Mouse (Mus musculus) embryonic facial prominence, embryonic 12.5 days (tissue): ENCODE measurements around the gene Llgl2. TPM values are rescaled to one million over a fixed set of nuclear protein-coding genes. Genes with fewer than 3 reads are reported as not detected.
A peak's percentile ranks its signal among the peaks of the same experiment; 100 is the strongest.

Source experiments
- ATAC-seq: fragments of 200-750 bp; cut with Nextera tagmentation; 2 replicates; pipeline ENCODE4 v1.8.0; 2017; ENCODE audit not compliant: insufficient number of reproducible peaks, insufficient read depth, low FRiP score, low TSS enrichment
- H3K27ac ChIP-seq: fragments of 300-500 bp; sonication (generic); 2 replicates; pipeline ENCODE4 v1.5.1; 2016; ENCODE audit warnings: mild to moderate bottlenecking
- H3K27me3 ChIP-seq: fragments of 300-500 bp; sonication (generic); 2 replicates; pipeline ENCODE4 v1.6.1; 2016; ENCODE audit warnings: mild to moderate bottlenecking, moderate library complexity
- H3K36me3 ChIP-seq: fragments of 300-500 bp; sonication (generic); 2 replicates; pipeline ENCODE4 v1.6.1; 2016; ENCODE audit warnings: mild to moderate bottlenecking
- H3K4me1 ChIP-seq: fragments of 300-500 bp; sonication (generic); 2 replicates; pipeline ENCODE4 v1.6.1; 2016
- H3K4me2 ChIP-seq: fragments of 300-500 bp; sonication (generic); replicated peaks from 2 replicates; pipeline ENCODE4 v1.6.1; 2016; ENCODE audit warnings: mild to moderate bottlenecking, moderate library complexity
- H3K4me3 ChIP-seq: fragments of 300-500 bp; sonication (generic); 2 replicates; pipeline ENCODE4 v1.5.1; 2016; ENCODE audit warnings: mild to moderate bottlenecking
- H3K9ac ChIP-seq: fragments of 300-500 bp; sonication (generic); 2 replicates; pipeline ENCODE4 v1.6.1; 2016; ENCODE audit warnings: mild to moderate bottlenecking, moderate library complexity
- H3K9me3 ChIP-seq: fragments of 300-500 bp; sonication (generic); 2 replicates; pipeline ENCODE4 v1.6.1; 2016; ENCODE audit warnings: mild to moderate bottlenecking, moderate library complexity
- WGBS: fragments of 180-500 bp; shearing (Covaris S2); methylation state at CpG from one replicate; pipeline ENCODE4 v1.1.7; 2016; 5-methylcytosine and 5-hydroxymethylcytosine counted together
- polyA plus RNA-seq: library from polyadenylated mRNA; unstranded; fragments of >200 nt; fragmentation: Nextera tagmentation; extraction: Ambion mirVana; gene quantifications from 2 replicates; pipeline ENCODE4 v1.2.1, GENCODE M21; 2016

Gene Llgl2
- polyA plus RNA-seq, 1 experiment from 2014 or later = 8.8 TPM

- WGBS = 80% methylated on average over 14 of the region's 14 CpGs
- Histone ChIP-seq H3K4me2 (peak overlapping the region; percentile 91), H3K9me3 (no peaks in the 10 kb centered on the region), H3K9ac (0 out of 2 replicates have a peak overlapping the region, but pooled peaks have one; percentile 24), H3K4me1 (peaks cover 61% of the 10 kb centered on the region), H3K27me3 (no peaks in the 10 kb centered on the region), H3K4me3 (0 out of 2 replicates have a peak overlapping the region, but pooled peaks have one; percentile 8), H3K27ac (no peak overlapping the region), H3K36me3 (peaks cover 36% of the 10 kb centered on the region)
- no peak for ATAC-seq
Measured at GRCm38 (mm10) chr11:115810377-115810776, 13.5 kb upstream of the Llgl2 start.

- Histone ChIP-seq H3K36me3 (peaks cover 29% of the 10 kb centered on the region), H3K4me1 (peaks cover 66% of the 10 kb centered on the region), H3K4me2 (peak overlapping the region; percentile 91), H3K27ac (no peak overlapping the region), H3K9ac (peak overlapping the region; percentile 90), H3K4me3 (peak overlapping the region; percentile 97), H3K9me3 (no peaks in the 10 kb centered on the region), H3K27me3 (no peaks in the 10 kb centered on the region)
- WGBS = 82% methylated on average over 20 of the region's 20 CpGs
- no peak for ATAC-seq
Measured at GRCm38 (mm10) chr11:115811381-115812093, 12.3 kb upstream of the Llgl2 start.

- Histone ChIP-seq H3K27me3 (no peaks in the 10 kb centered on the region), H3K27ac (no peak overlapping the region), H3K4me3 (peak overlapping the region; percentile 97), H3K36me3 (peaks cover 23% of the 10 kb centered on the region), H3K9ac (peak overlapping the region; percentile 90), H3K9me3 (no peaks in the 10 kb centered on the region), H3K4me2 (peak overlapping the region; percentile 91), H3K4me1 (peaks cover 66% of the 10 kb centered on the region)
- WGBS = 39% methylated on average over 7 of the region's 7 CpGs
- ATAC-seq = no peak
Measured at GRCm38 (mm10) chr11:115812095-115812494, 11.8 kb upstream of the Llgl2 start.

DNA sequence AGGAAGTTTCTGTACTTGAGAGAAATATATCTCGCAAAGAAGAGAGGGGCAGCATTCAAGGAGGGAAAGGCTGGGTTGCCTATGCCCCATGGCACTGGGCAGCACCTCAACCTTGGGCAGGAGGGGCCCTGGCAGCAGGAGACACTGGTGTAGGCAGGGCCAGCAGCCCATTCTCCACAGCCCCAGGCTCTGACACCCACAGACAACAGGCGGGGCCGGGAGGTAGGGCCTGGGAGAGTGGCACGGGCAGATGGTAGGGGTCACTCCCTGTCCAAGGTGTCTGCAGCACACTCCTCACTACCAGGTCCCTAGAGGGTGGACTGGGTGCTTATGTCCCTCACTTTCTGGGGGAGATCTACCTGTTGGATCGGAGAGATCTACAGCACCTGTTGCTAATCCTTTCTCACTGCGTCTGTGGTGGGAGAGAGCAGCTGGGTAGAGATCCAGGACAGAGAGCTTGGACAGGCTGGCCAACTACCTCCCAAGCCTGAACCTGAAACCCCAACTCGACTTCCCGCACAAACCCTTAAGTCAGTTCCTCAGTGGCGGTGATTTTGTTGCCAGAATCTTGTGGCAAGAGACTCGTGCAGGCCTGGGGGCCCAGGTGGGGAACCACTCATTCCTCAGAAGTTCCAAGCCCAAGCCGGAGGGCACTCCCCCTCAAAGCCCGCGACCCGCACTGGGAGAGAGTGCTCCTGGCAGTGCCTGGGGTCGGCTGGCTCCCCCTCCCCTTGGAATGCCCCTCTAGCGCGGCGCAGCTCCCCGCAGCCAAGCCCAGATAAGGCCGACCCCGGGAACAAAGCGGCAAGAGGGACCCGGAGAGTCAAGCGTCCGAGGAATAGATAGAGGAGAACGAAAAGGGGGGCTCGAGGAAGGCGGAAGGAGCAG lies 11.1 kb upstream of the Llgl2 start:
- Histone ChIP-seq H3K36me3 (peaks cover 21% of the 10 kb centered on the region), H3K4me1 (peaks cover 60% of the 10 kb centered on the region), H3K27ac (peak overlapping the region; percentile 78), H3K4me3 (peak overlapping the region; percentile 97), H3K27me3 (no peaks in the 10 kb centered on the region), H3K9ac (peak overlapping the region; percentile 90), H3K9me3 (no peaks in the 10 kb centered on the region), H3K4me2 (peak overlapping the region; percentile 91)
- WGBS = 3% methylated on average over 28 of the region's 28 CpGs
- no peak for ATAC-seq

DNA sequence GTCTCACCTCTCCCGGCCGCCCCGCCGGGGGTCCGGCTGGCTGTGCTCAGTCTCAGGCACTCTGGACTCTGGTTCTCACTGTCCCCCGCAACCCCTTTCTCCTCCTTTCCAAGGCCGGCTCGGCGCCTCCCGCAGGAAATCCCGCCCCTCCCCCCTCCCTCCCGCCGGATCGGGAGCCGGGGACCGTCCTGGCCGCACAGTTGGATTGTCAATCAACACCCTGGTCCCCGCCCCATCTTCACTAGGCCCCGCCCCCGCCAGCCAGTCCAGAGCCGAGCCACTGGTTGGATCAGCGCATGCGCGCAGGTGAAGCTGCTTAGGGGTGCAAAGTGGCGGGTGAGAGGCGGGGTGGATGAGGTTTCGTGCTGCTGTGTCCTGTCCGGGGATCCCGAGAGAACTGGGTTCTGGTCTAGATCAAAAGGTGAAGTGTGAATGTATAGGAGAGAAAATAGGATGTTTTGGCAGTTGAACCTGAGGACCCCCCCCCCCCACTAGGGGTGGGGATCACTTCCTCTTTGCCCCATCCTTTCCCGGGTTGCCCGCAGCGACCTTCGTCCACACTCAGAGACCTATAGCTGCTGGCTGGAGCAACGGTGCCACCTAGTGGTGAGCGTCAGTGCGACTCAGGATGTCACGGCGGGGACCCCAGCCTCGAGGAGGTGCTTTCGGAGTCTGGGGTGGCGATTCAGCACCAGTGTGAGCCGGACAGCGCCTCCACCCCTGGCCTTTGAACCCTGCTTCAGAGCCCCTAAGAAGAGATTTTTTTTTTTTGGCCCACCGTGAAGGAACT lies 10.1 kb upstream of the Llgl2 start, which contains the start of gene Caskin2:
TSS of gene Caskin2 (minus strand) at position 133 of the 790 bp plus-strand sequence.
- peak within 1 kb of the TSS; percentile 78 for H3K27ac ChIP-seq
- no peaks in the 10 kb centered on the region for H3K27me3 ChIP-seq
- H3K4me2 ChIP-seq = peak within 1 kb of the TSS; percentile 91
- H3K9me3 ChIP-seq = no peaks in the 10 kb centered on the region
- peaks cover 52% of the 10 kb centered on the region for H3K4me1 ChIP-seq
- H3K36me3 ChIP-seq = peaks cover 27% of the 10 kb centered on the region
- peak within 1 kb of the TSS; percentile 97 for H3K4me3 ChIP-seq
- ATAC-seq = peak; percentile 94
- peak within 1 kb of the TSS; percentile 94 for H3K9ac ChIP-seq
- under 1% methylated on average over 43 of the region's 44 CpGs for WGBS

- peak within 1 kb of the TSS; percentile 91 for H3K4me2 ChIP-seq
- ATAC-seq = peak; percentile 32
- H3K4me3 ChIP-seq = peak within 1 kb of the TSS; percentile 97
- H3K9ac ChIP-seq = peak within 1 kb of the TSS; percentile 94
- H3K27me3 ChIP-seq = no peaks in the 10 kb centered on the region
- WGBS = under 1% methylated on average over 67 of the region's 84 CpGs
- H3K36me3 ChIP-seq = peaks cover 30% of the 10 kb centered on the region
- H3K9me3 ChIP-seq = no peaks in the 10 kb centered on the region
- H3K27ac ChIP-seq = peak within 1 kb of the TSS; percentile 78
- H3K4me1 ChIP-seq = peaks cover 41% of the 10 kb centered on the region
Measured at GRCm38 (mm10) chr11:115814605-115815450, 9.0 kb upstream of the Llgl2 start, which contains the start of gene Tsen54. Gene Tsen54 (plus strand): TSS chr11:115814724.

GRCm38 (mm10) chr11:115817331-115817730 lies 6.5 kb upstream of the Llgl2 start:
- H3K9ac ChIP-seq = no peak overlapping the region
- H3K4me3 ChIP-seq = no peak overlapping the region
- no peaks in the 10 kb centered on the region for H3K9me3 ChIP-seq
- peaks cover 38% of the 10 kb centered on the region for H3K36me3 ChIP-seq
- H3K27ac ChIP-seq = no peak overlapping the region
- ATAC-seq = no peak
- WGBS = 94% methylated on average over 5 of the region's 5 CpGs
- no peak overlapping the region for H3K4me2 ChIP-seq
- peaks cover 16% of the 10 kb centered on the region for H3K4me1 ChIP-seq
- no peaks in the 10 kb centered on the region for H3K27me3 ChIP-seq

GRCm38 (mm10) chr11:115819915-115820623 lies 3.8 kb upstream of the Llgl2 start:
- Histone ChIP-seq H3K27ac (no peak overlapping the region), H3K4me3 (no peak overlapping the region), H3K36me3 (peaks cover 42% of the 10 kb centered on the region), H3K9ac (no peak overlapping the region), H3K27me3 (peaks cover 19% of the 10 kb centered on the region), H3K9me3 (no peaks in the 10 kb centered on the region), H3K4me1 (peaks cover 21% of the 10 kb centered on the region), H3K4me2 (no peak overlapping the region)
- 84% methylated on average over 16 of the region's 16 CpGs for WGBS
- ATAC-seq = no peak

- 85% methylated on average over 4 of the region's 4 CpGs for WGBS
- Histone ChIP-seq H3K36me3 (peaks cover 42% of the 10 kb centered on the region), H3K4me2 (no peak overlapping the region), H3K4me3 (no peak overlapping the region), H3K27ac (no peak overlapping the region), H3K27me3 (peaks cover 28% of the 10 kb centered on the region), H3K4me1 (peaks cover 13% of the 10 kb centered on the region), H3K9me3 (no peaks in the 10 kb centered on the region), H3K9ac (no peak overlapping the region)
- ATAC-seq = no peak
Measured at GRCm38 (mm10) chr11:115821001-115821400, 2.8 kb upstream of the Llgl2 start.

DNA sequence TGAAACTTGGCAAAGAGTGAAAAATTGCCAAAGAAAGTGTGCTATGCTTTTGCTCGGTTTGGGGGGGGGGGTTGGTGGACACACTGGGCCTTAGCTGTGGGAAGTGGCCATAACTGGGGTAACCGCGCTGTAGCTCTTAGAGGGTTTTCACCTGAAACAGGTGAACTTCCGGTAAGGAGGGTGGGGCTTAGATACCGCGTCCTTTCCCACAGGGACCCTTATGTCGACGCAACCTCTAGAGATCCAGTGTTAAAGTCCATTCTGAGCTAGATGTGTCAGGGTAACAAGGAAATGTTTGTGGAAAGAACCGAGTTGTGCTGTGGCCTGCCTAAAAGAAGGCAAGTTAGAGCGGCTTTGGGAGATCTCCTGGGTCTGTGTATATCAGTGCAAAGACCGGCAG lies 964 bp downstream of the Llgl2 start:
- Histone ChIP-seq H3K4me3 (peak overlapping the region; percentile 60), H3K27me3 (peaks cover 41% of the 10 kb centered on the region), H3K4me2 (peak overlapping the region; percentile 93), H3K4me1 (peaks cover 18% of the 10 kb centered on the region), H3K36me3 (peaks cover 30% of the 10 kb centered on the region), H3K27ac (no peak overlapping the region), H3K9me3 (no peaks in the 10 kb centered on the region), H3K9ac (no peak overlapping the region)
- 14% methylated on average over 11 of the region's 11 CpGs for WGBS
- ATAC-seq = no peak
